Mouse (Mus musculus) spleen, postnatal 36 days (tissue): ENCODE measurements around the gene Amdhd1.
A peak's percentile ranks its signal among the peaks of the same experiment; 100 is the strongest.

Source experiments
- DNase-seq, 2 experiments: peaks; one replicate each; pipeline ENCODE4 v3.0.0; 2022; ENCODE audit warnings: low spot score in 2 of 2, mixed read lengths in 1 of 2

Amdhd1 gene

DNA sequence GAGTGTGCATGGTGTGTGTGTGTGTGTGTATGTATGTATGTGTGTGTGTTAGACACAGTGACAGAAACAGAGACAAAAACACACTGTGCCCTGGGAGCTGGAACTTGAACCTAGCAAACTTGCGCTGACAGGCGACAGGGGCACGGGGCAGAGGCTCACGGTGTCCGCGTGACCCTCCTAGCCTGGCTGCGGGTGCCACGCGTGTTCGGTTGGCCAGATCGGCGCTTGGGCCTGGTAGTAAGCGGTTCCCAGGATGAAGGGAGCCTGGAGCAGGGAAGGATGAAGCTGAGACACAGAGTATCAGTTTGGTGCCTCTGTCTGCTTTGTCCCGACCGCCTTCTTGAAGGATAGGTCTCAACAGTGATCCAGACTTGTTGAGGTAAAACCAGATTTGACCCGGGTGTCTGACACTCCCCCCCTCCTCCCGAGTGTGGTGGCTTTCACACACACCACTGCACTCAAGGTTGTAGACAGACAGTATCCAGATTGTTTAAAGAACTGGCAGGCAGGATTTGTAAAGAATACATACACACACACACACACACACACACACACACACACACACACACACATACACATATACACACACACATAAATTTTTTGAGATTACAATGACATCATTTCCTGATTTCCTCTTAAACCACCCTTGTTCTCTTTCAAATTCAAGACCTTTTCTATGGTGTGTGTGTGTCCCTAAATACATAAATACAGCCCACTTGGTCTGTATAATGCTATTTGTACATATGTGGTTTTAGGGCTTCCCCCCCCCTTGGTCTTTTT, 788 bp upstream of the Amdhd1 start, which contains the start of gene Ccdc38:
Ccdc38 (plus strand) TSS at position 202 of the 780 bp plus-strand sequence.
- peak in 1 of 2 experiments; percentile 22 for DNase-seq

DNA sequence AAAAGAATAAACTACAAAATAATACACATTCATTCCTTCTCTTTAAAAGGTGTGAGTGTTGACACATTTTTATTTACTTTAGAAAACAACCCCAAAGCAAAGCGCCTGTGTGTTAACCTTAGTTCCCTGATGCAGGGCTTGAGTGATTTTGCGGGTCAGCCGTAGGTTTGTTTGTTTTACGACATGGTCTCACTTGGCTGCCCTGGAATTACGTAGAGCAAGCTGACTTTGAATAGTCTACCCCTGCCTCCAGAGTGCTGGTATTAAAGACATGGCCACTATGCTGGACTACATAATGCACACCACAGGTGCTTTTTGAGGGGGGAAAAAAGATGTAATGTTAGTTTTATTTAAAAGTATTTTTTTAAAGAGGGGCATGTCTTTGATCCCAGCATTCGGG, 1.0 kb downstream of the Amdhd1 start:
- DNase-seq = no peak

- no peak for DNase-seq
These were observed 1.5 kb downstream of the Amdhd1 start for GRCm38 (mm10) chr10:93538287-93538686.

DNA sequence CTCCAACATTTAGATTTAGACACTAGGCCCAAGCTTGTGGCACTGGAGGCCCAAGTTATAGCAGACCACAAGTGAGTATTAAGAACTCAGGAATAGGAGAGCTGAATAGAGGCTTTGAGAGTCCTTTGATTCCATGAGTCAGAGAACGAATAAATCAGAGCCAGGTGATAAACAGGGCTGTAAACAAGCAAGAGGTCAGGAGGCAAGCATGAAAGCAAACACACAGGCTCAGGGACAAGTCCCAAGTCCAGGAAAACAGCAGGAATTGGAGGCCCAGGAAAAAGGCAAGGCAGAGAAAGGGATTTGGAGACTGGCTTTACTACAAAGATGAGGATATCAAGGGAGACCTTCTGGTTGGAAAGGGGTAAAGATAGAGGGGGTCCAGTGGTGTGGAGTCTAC, 14.5 kb downstream of the Amdhd1 start:
- no peak for DNase-seq

- no peak for DNase-seq
These were observed 18.8 kb downstream of the Amdhd1 start for GRCm38 (mm10) chr10:93520994-93521393.

GRCm38 (mm10) chr10:93519756-93520155, 20.1 kb downstream of the Amdhd1 start:
- no peak for DNase-seq

DNA sequence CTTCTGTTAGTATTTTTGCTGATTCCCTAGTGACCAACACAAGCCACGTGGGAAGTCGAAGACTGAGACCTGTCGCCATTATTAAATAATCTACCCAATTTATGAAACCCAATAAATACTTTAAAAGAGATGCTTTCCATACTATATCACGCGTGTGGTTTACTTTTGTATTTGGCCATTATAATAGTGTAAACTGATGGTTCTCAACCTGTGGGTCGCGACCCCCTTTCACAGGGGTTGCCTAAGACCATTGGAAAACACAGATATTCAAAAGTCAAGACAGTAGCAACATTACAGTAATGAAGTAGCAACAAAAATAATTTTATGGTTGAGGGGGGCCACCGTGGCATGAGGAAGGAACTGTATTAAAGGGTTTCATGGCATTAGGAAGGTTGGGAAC, 20.7 kb downstream of the Amdhd1 start:
- DNase-seq = no peak

GRCm38 (mm10) chr10:93518620-93519019, 21.2 kb downstream of the Amdhd1 start:
- no peak for DNase-seq

DNA sequence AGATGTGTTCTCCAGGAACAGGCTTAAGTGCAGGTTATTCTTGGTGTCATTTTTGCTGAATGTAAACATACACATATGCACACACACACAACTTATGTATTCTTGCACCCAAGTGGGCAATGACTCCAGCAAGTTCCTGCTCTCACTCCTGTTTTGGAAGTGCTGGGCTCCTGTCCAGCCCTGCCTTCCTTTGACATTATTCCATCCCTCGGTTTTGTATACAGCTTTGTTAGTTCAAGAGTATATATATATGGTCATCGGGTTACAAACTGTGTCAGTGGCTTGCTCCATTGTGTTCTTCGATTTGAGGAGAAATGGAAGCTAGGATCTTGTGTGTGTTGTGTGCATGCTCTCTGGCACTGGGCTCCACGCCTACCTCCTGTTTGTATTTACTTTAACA, 21.6 kb downstream of the Amdhd1 start:
- no peak for DNase-seq

- DNase-seq = no peak
These were observed 22.1 kb downstream of the Amdhd1 start for GRCm38 (mm10) chr10:93517754-93518153.

DNA sequence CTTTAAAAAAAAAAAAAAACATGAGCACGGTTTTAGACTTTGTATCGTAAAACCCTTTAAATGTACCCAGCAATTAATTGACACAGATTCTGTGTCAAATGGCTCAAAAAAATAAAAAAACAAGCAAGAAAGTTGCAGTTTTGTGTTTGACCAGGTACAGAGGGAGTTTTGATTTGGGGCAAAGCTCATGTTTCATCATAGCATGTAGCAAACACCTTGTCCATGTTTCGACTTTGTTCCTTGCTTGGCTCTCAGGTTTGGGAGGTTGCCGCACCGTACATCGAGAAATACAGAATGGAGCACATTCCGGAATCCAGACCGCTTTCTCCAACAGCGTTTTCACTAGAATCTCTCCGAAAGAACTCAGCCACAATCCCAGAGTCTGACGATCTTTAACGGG, 23.9 kb downstream of the Amdhd1 start:
- DNase-seq = no peak

DNA sequence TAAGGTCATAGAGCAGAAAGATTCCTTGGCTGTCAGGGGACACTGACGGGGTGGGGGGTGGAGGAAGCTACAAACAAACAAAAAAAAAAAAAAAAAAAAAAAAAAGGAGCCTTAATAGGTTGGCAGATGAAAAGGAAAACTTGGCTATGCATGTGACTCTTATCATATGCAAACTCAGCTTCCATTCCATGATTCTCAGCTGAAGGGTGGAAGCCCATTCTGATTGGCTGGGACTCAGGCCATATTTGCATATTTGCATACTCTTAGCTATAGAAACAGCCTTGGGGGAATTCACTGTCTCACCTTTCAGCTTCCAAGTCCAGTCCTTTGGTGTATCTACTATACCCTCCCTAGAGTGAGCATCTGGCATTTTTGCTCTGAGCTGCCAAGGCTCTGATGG, 24.4 kb downstream of the Amdhd1 start:
- no peak for DNase-seq

DNA sequence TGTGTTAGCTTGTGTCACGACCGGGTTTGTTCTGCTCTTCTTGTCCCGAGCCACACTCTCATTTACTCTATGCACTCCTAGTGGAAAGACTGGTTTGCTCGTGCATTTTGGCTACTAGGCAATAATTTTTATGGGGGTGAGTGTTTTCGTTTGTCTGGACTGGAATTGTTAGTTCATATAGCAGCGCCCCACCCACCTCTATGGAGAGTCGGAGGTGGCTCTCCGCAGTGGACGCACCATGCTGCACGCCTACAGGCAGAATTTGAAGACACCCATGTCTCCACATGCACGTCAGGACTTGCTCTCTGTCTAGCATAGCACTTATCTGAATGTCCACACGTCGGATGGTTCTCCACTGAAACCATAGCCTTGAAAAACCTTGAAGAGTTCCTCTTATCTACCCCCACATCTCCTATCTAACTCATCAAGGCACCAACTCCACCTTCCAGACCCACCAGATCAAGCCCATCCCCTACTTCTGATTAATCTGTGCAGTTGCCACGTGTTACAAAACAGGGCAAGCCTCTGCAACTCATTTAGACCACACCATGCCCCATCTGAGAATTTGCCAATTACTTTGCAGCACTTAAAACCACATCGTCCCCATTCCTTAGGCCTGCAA, 30.2 kb downstream of the Amdhd1 start:
- no peak for DNase-seq

GRCm38 (mm10) chr10:93508383-93508970, 31.4 kb downstream of the Amdhd1 start:
- no peak for DNase-seq

DNA sequence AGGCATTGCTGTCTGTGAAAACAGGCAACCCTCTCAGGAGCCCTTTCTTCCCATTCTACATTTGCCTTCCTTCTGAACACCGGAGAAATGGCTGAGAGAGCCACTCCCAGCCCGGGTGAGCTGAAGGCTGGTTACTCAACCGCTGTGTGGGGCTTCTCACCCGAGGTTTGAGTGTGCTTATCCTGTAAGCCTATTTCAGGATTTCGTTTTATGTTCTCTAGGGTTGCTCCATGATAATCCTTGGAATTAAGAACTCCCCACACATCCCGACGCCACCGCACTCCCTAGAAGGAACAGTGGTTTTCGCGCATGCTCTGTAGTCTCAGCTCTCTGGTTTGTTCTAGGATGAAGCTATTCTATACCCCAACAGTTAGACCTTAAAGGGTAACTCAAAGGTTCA, 38.5 kb downstream of the Amdhd1 start:
- DNase-seq = no peak

DNA sequence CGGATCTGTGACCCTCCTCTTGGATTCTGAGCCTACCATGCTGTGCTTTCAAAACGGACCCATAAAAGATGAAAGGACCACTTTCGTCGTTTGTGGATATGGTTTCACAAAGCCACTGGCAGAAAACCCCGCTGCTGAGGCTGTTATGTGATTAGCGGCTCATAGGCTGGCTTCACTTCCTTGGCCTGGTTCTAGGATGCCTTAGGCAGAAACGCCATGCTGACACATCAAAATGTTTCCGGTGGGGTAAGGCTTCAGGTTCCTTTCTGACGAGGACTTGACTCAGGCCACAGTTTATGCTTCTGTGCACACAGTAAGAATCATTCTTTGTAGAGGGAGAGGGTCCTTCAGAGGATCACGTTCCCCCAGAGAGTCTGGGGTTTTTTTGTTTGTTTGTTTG, 39.0 kb downstream of the Amdhd1 start:
- no peak for DNase-seq

- DNase-seq = no peak
These were observed 49.4 kb downstream of the Amdhd1 start for GRCm38 (mm10) chr10:93490451-93490850.

GRCm38 (mm10) chr10:93488828-93489226, 51.0 kb downstream of the Amdhd1 start:
- DNase-seq = no peak

GRCm38 (mm10) chr10:93488066-93488827, 51.6 kb downstream of the Amdhd1 start, which contains the start of gene Hal:
Hal (plus strand) TSS chr10:93488768.
- peak in 1 of 2 experiments; percentile 24 for DNase-seq

- no peak for DNase-seq
These were observed 53.2 kb downstream of the Amdhd1 start for GRCm38 (mm10) chr10:93486622-93487021.

GRCm38 (mm10) chr10:93485055-93485691, 54.7 kb downstream of the Amdhd1 start:
- peak in 1 of 2 experiments; percentile 10 for DNase-seq

GRCm38 (mm10) chr10:93484511-93484910, 55.3 kb downstream of the Amdhd1 start:
- no peak for DNase-seq
